Mouse (Mus musculus) brain, adult 2 months (tissue): Measurements from ENCODE around the gene Chmp4b.

Experiments
- DNase-seq: peaks from one replicate; pipeline ENCODE4 v3.0.0; 2011; ENCODE audit warnings: low read depth, low spot score

Chmp4b gene

DNA sequence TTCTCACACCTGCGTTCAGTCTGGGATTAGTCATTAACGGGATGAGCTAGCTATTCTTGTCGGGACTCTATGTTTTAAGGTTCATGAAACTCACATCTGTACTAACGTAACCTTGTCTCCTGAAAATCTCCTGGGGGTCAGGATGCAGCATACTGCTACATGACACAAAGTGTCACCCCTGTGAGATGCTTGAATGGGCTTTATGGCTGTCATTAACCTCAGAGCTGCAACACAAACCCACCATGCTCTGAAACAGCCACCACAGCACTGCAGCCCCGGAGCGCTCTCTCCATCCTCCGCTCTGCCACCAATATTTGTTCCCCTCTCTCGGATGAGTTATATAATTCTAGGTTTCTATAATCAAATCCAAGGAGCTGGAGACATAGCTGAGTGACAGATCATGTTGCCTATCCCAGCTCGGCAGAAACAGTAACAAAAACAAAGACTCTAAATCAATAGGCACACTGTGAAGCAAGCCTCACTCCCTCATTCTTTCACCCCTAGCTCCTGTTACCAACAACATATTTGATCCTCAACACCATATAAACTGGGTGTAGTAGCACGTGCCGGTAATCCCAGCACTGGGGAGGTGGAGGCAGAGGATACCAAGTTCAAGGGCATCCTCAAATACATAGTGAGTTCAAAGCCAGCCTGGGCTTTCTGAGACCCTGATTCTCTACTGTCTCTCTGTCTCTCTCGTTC is 67.5 kb downstream of the Chmp4b start:
- DNase-seq: no peak

- no peak for DNase-seq
These were observed 68.8 kb downstream of the Chmp4b start for GRCm38 (mm10) chr2:154720315-154720714.

DNA sequence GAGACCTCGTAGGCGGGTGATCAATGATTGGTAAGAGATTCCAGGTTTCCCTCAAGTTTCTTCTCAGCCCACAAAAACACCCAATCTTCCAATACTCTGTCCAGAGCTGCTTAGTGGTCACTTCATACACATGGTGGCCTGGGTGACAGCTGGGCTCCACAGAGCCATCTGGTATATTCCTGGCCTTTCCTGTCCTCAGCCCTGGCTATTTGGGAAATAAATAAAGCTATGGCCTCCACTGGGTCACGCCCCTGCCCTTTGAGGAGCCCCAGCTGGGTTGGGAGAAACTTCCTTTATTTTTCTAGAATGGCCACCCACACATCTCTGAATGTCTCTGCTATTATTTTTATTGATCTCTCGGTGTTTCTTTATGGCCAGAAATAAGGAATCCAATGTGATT is 72.0 kb downstream of the Chmp4b start:
- no peak for DNase-seq

GRCm38 (mm10) chr2:154729737-154730136 is 78.2 kb downstream of the Chmp4b start:
- DNase-seq: no peak

DNA sequence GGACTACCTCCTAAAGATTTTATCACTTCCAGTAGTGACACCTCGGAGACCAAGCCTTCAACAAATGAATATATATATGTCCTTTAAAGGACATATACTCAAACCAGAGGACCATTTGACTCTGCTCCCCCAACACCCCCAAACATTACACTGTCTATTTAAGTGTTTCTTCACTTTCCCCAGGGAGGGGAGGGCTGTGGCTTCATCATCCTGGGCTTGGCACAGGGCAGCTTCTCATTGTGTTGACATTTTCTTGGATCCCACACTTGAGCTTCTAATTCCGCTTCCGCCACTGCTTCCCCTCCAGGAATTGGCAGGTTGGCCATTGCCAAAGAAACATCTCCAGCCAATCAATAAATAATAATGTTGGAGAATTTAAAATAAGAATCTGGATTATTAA is 79.3 kb downstream of the Chmp4b start:
- no peak for DNase-seq

- DNase-seq: no peak
These were observed 80.4 kb downstream of the Chmp4b start for GRCm38 (mm10) chr2:154731916-154732315.

DNA sequence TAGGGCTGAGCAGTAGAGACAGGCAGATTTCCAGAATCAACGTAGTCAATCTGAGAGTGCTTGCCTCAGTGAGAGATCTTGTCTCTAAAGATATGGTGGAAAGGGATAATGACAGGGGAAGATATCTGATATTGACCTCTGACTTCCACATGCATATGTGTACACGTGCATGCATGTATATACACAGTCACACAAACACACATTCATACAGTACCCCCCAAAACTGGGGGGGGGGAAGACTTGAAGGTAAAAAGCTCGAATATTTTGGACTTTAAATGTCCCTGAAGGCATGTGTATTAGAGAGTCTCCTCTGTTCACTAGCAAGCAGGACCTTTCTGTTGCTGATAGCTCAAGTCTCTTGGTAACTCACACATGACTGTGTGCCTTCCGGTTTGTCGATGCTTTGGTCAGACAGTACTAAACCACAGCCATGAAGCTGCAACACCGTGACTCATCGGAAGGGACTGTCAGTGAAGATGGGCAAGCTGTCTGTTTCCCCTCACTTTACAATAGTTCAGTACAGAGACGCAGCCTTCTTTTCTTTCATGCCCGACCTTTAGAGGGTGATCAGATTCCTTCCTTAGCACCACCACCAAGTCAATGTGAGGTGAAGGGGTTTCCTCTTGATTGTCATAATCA is 81.1 kb downstream of the Chmp4b start:
- DNase-seq: no peak

GRCm38 (mm10) chr2:154734977-154735376 is 83.5 kb downstream of the Chmp4b start:
- no peak for DNase-seq

DNA sequence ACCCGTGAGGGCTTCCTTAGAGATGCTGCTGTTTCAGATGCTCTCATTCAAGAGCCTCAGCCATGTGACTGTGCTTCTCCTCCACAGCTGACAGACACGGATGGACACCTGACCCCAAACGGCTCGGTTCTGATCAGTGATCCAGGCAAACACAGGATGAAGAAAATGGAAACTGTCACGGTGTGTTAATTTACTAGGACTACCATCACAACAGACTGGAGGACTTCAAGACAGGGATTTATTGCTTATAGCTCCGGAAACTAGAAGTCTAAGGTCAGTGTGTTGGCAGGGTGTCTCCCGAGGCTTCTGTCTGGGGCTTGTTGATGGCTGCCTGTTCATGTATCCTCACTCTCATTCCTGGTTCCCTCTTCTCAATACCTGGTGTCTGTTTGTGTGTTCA is 83.9 kb downstream of the Chmp4b start:
- DNase-seq: no peak

GRCm38 (mm10) chr2:154735986-154736385 is 84.5 kb downstream of the Chmp4b start:
- DNase-seq: no peak

GRCm38 (mm10) chr2:154738621-154739020 is 87.1 kb downstream of the Chmp4b start:
- DNase-seq: peak; percentile 18

DNA sequence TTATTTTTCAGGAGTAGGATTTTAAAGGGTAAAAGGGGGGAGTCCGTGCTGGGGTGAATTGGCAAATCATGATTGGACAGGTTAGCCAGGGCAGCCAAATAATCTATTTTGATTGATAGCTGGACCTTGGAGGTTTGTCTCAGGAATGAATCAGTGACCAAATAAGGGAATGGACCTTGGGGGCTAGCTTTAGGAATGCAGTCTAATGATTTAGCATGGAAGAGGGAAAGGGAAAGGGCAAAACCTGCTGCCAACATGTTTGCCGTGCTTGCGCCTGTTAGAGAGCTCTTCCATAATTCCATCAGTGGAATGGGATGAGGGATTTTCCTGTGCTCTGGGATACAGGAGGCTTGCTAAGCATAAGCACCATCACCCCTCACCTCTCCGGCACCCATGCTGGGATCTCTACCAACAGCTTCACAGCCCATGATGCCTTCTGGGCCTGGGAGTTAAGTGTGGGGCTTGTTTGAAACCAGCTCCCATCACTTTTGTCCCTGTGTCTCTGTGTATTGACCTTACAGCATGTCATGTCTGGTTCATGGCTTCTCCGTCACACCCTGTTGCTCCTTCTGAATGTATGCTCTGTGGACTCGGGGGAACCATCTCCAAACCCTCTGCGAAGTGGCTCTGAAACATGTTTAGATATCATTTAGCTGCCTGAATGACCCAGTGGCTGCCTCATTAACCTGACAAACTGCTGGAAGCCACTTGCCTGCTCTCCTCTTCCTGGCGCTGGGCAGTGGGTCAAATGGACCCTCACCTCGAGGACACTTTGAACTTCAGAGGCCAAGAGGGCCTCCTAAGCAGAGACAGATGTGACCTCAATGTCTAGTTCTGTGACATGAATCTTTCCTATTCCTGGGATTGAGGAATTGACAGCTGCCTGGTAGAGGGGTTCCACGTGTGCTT is 91.7 kb downstream of the Chmp4b start:
- no peak for DNase-seq

DNA sequence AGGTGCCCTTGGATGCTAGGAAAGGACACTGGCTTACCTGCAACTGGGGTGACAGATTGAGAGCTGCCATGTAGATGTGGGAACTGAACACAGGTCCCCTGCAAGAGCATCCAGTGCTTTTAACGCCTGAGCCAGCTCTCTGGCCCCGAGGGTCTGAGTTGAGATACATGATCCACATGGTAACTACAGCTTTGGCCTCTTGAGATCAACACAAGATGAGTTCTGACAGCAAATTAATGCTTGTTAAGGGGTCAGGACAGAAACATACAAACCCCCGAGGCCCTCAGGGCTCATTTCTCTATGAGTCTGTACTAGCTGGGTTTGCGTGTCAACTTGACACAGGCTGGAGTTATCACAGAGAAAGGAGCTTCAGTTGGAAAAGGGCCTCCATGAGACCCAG is 92.4 kb downstream of the Chmp4b start:
- DNase-seq: no peak
